Mouse (Mus musculus): Measurements from ENCODE around the gene Ccrl2.

DNA sequence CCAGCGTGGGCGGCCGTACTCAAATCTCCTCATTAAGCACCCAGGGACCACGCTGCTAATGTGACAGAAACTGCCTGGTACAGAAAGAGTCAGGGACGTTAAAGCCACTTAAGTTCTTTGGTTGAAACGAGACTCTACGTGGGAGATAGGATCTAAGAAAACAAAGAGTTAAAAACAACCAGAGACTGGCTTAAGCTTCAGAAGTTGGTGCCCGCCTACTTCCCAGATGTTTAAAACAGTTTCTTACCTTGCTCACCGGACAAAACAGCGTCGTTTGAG, 861 bp downstream of the Ccrl2 start:
- TF ChIP-seq CTCF (IDR thresholded peaks at IDR 0.05) (no peak), EP300 (IDR thresholded peaks at IDR 0.05) (no peak)
